Mouse (Mus musculus) thymus, postnatal 25 days (tissue): ENCODE measurements around the gene Nfya.

ENCODE experiments used
- DNase-seq: peaks from one replicate; pipeline ENCODE4 v3.0.0; 2022

Nfya gene

DNA sequence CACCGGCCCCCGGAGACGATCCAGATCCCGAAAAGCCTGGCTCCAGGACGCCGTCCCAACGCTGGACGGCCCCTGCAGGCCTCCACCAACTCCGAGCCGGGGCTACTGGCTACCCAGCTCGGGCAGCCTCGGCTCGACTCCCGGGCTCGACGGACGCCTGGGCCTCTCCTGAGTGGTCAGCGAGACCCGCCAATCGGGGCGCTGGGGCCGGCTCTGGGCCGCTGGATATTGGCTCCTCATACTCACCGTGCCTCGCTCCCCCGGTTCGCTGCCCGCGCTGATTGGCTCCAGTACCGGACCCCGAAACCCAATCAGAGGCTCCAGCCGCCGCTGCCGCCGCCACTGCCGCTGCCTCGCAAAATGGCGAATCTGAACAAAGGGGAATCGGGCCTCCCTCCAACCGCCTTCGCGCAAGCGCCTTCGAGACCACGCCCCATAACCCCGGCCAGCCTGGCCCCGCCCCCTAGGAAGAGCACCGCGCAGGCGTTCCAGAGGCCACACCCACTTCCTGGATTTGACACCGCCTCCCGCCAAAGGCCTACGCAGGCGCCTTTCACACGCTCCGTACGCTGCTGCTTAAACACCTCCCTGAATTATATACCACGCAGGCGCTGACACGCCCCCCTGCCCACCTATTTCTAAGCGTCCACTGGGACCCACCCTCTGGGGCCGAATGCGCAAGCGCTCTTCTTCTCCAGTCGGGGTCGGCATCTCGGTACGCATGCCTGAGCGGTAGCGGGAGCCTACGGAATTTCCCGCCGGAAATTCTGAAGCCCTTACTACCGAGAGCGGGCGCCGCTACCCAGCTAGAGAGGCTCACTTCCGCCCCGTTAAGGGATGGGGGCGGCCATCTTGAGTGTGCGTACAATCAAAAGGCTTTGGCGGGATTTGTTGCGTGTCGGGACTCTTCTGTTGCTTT is at the start of gene Nfya, which contains the start of gene Oard1:
Gene Nfya, minus strand, starts transcription at position 527 of the 919 bp plus-strand sequence.
Gene Oard1, plus strand, starts transcription at position 635 of the 919 bp plus-strand sequence.
- peak; percentile 100 for DNase-seq

DNA sequence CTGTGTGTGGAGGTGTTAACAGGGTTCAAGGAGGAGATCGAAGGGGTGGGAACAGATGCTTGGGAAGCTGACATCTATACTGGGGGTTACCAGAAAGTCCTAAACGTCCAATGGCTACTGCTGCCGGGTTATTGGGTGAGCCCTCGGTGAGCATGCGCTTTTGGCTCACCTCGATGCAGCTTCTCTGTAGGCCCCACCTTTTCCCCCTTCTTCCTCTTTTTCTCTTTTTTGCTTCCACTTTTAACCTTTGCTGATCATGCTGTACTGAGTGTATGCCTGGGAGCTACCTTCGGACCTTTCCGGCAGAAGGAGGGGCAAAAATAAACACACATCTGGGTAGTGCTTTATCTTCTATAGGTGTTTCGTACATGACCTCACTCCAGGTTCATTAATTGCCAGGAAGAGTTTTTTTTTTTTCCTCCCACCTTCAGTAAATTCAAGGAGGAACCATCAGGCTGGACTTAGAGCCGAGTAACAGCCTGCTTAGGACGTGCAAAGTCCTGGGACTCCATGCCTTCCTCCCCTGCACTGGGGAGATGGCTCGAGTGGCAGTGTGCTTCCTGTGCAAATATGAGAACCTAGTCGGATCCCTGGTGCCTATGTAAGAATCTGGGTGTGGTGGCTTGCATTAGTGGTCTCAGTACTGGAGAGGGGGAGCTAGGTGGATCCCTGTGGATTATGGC is 48.4 kb upstream of the Nfya start:
- DNase-seq, result no peak

DNA sequence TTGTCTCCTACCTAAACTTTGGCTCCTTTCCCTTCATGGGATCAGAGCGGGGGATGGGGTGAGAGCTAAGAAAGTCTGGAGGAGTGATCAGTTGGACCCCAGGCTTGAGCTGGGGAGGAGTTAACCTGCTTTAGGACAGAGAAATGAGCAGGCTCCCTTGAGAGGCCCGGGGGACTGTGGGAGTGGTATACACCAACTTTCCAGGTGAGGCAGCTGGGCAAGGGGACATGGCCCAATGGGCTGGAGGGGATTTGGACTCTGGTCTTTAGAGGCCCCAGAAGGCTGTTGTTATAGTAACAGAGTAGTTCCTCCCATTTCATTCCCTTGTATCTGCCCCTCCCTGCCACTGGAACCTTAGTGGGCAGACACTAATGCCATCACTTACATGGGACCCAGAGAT is 46.2 kb upstream of the Nfya start:
- no peak for DNase-seq

DNA sequence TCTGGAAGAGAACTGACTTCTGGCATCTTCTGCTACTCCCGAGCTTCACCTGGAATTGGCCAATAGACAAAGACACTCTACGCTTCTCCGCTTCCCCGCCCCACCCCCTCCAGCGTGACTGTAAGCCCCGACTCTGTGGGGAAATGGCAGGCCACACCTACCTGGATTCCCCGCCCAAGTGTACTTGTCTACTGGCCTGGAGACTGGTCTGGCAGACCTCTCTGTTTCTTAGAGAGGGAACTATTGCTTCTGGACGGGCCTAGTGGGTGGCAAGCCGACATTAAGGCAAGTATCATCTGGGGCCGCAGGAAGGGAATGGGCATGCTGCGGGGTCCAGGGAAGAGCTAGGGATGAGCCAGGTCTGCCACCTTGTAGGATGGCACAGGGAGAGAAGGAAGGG is 45.0 kb upstream of the Nfya start, which contains the start of gene Unc5cl:
Gene Unc5cl, plus strand, starts transcription at position 214 of the 400 bp plus-strand sequence.
- DNase-seq, result no peak

DNA sequence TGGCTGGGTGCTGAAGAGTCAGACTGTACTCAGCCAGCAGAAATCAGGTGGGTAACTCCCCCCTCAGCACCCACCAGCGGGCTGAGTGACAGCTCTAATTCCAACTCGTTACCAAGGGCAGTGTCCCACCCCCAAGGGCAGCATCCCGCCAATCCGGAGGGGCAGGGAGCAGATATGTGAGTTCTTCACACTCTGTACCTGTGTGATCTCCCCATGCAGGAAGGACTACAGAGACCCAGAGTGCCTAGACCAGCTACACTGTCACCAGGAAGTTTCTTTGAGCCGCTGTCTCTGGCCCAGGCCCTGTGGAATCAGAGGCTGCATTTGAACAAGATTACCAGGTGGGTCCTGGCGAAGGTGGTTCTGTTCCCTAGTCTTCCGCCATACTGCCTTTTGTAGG is 44.5 kb upstream of the Nfya start:
- no peak for DNase-seq

DNA sequence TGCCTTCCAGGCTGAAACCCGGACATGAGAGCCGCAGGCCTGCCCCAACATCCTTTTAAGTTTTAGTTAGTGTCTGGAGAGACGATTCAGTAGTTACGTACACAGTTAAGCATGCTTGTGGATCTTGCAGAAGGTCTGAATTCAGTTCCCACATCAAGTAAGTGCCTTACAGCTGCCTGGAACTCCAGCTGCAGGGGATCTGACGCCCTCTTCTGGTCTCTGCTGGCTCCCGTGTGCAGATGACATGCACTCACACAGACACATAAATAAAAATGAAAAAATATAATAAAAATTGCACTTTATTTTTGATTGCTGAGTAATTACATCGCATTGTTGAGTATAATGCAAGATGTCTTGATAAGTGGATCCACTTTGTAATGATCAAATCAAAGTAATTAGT is 43.8 kb upstream of the Nfya start:
- DNase-seq, result no peak

DNA sequence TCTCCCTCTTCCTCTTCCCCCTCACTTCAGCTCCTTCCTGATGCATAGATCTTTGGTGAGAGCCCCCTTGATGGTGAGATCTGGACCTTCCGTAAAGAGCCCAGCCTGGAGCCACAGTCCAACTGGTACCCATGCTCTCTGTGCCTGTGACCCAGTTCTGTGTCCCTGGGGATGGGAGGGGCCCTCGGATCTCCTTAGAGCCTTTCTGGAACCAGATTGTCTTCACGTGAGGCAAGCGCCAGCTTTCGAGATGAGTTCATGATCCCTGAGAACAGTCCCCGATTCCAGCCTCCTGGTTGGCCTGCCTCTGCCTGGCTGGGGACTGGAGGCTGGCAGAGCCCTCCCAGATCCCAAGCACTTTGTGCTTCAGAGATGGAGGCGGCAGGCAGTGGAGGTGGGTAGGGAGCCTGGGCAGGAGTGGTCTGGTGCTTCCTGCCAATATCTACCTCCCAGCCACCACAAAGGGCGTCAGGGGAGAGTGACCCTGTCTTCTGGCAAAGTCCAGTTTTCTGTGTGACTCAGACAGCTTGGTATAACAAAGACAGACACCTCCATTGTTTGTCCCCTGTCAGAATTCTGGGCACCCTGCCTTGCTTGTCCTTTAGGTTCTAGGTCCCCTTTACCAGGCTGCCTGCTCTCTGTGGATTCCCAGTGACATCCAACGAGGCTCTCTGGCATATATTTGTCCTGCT is 42.2 kb upstream of the Nfya start:
- DNase-seq, result no peak

GRCm38 (mm10) chr17:48451353-48451675 is 41.6 kb upstream of the Nfya start, which contains the start of gene Tspo2:
Tspo2 (minus strand) TSS chr17:48451522.
- no peak for DNase-seq

DNA sequence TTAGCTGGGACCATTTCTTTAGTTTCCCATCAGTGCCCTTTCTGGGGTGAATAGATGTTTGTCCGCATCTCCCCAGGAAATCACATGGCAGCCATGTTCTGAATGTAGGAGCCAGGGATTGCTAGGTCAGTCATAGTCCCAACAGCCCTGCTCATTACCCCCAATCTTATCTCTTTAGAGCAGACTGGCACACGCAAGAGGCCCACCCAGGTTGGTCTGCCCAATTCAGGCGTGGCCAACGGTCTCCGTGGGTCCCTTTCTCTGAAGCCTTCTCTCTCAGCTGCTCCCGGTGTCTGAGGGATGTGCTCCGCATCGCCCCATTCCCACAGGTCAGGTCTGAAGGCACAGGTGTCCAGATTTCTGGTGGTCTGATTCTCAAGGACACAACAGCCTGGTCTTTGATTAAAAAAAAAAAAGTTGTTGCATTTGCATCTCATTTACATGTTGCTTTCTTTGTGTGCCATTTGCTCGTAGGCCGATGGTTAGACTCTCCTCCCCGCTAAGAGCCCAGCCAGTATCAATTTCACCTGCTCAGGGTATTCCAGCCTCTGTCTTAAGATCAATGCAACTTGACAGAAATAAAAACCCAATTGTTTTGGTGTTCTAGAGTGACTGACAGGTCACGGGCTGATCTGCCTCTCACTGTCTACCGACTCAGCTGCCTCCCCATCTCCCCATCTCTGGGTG is 41.1 kb upstream of the Nfya start:
- no peak for DNase-seq

DNA sequence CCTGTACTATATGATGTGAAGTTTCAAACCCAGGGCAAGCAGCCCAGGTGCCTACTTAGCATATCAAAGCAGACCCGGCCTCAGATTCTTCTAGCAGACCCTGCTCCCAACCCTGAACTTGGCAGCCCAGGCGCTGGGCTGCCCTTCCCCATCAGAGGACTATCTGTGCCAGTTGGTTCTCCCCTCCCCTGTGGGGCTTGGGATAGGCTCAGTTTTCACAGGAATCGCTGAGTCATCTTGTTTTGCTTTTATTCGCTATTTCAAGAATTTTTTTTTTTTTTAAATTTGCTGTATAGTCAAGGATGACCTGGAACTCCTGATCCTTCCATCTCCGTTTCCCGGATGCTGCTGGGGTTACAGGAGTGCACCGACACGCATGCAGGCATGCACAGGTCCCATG is 38.0 kb upstream of the Nfya start:
- no peak for DNase-seq

DNA sequence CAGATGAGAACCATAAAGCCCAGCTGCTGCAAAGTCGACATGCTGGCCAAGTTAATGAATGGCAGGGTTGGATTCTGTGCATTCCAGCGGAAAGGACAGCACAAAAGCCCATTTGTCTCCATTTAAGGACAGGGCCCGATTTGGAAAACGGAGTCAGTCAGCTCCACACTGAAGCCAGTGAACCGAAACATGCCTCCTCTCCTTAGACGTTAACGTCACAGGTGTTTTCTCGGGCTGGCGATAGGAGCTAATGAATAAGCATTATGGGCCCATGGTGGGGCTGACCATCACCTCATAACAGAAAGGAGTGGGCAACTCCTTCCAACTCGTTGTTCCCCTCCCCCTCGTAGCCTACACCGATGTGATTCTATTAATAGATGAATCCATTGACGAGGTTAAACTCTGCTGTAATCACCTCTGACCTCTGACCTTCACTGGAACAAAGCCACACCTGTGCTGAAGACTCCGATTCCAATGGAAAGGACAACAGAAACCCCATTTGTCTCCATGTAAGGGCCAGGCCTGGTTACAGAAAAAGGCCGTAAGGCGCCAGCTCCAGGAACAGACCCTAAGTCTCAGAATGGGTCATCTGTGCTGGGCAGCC is 33.9 kb upstream of the Nfya start:
- no peak for DNase-seq

DNA sequence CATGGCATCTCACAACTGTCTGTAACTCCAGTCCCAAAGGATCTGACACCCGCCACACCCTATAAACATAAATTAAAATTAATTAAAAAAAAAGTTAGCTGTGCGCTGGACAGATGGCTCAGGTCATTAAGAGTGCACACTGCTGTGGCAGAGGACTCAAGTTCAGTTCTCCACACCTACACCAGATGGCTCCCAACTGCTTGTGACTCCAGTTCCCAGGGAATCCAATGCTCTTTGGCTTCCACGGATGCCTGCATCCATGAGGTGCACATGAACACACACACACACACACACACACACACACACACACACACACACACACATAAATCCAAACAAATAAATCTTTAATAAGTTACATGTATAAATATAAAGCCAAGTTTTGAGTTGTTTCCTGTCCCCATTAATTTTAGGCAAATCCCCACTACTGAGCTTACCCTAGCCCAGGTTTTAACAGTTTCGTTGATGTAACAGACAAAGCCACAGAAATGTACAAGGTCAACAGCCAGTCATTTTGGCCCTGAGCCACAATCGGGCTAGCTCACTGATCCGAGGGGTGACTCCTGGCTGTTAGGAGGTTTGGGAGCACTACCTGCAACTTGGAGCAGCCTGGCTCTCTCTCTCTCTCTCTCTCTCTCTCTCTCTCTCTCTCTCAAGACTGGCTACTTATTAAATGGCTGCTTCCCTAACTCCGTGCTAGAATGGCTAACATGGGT is 33.2 kb upstream of the Nfya start:
- DNase-seq, result no peak

GRCm38 (mm10) chr17:48437421-48437911 is 27.8 kb upstream of the Nfya start:
- no peak for DNase-seq

DNA sequence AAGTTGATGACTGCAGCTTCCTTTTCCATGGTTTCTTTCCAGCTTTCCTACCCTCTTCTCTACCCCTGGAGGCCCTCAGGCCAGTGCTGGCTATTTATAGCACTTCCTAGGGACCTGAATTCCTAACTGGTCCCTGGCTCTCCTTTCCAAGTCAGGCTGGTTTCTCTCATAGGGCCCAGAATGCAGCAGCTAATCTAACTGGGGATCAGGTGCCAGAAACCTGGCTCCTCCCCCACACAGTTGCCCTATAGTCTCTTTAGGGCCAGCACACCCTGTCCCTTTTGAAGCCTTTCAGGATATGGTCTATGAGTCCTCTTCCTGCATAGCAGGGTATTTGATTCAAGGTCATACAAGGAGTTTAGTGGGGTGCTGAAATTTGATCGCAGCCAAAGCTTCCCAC is 26.8 kb upstream of the Nfya start:
- DNase-seq, result no peak

GRCm38 (mm10) chr17:48434479-48434878 is 24.8 kb upstream of the Nfya start:
- no peak for DNase-seq

- no peak for DNase-seq
Measured at GRCm38 (mm10) chr17:48433689-48434330, 24.1 kb upstream of the Nfya start.

GRCm38 (mm10) chr17:48433006-48433655 is 23.4 kb upstream of the Nfya start:
- DNase-seq, result no peak

DNA sequence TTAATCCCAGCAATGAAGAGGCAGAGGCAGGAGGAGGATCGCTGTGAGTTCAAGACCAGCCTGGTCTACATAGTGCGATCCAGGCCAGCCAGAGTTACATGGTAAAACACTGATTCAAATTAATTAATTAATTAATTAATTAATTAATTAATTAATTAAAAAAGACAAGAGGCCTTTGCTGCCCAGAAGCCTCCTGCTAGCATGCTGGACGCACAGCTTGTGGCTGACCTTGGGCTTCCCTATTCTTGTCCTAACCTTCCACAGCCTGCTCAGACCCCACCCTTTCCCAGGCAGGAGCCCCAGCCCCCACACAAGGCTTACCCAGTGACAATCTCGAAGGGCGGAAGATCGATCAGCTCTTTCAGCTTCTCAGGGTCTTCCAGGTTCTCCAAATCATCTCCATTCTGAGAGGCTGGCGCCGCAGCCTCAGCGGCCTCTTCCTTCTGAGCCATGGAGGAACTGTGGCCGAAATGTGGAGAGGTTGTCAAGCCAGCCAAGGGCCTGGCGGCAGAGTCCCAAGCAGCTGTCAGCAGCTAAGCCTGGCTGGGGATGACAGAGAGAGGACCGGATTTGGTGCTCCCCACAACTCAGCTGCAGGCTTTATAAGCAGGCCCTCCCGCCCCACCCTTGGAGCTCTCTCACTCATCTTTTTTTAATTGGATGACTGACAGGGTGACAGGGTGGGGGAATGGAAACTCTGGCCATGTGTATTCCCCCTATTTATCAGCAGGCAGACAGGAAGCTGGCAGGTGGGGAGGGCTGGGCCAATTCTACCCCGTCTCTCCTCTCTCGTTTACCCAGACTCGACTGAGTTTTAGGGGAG is 22.7 kb upstream of the Nfya start, which contains the start of gene Apobec2:
Gene Apobec2, minus strand, starts transcription at position 773 of the 823 bp plus-strand sequence.
- DNase-seq, result no peak

- DNase-seq, result no peak
Measured at GRCm38 (mm10) chr17:48431054-48431453, 21.3 kb upstream of the Nfya start.
